Mouse (Mus musculus) thymus, postnatal 0 days (tissue): Measurements from ENCODE around the gene Hinfp. TPM values are rescaled to one million over a fixed set of nuclear protein-coding genes. Genes with fewer than 3 reads are reported as not detected.
"Not testable (repeated sequence)": the region's sequence is repeated elsewhere in the genome, so short reads cannot be mapped to it uniquely, and the experiment has no call there.

Experiments used
- DNase-seq: peaks from one replicate; pipeline ENCODE4 v3.0.0-alpha.2; 2015; ENCODE audit warnings: low spot score
- polyA plus RNA-seq: library from polyadenylated mRNA; unstranded; fragments of >200 nt; fragmentation: Nextera tagmentation; extraction: Ambion mirVana; gene quantifications from 2 replicates; pipeline ENCODE4 v1.2.1, GENCODE M21; 2015

Hinfp gene
- polyA plus RNA-seq, 1 experiment from 2014 or later = 22.4 TPM

DNA sequence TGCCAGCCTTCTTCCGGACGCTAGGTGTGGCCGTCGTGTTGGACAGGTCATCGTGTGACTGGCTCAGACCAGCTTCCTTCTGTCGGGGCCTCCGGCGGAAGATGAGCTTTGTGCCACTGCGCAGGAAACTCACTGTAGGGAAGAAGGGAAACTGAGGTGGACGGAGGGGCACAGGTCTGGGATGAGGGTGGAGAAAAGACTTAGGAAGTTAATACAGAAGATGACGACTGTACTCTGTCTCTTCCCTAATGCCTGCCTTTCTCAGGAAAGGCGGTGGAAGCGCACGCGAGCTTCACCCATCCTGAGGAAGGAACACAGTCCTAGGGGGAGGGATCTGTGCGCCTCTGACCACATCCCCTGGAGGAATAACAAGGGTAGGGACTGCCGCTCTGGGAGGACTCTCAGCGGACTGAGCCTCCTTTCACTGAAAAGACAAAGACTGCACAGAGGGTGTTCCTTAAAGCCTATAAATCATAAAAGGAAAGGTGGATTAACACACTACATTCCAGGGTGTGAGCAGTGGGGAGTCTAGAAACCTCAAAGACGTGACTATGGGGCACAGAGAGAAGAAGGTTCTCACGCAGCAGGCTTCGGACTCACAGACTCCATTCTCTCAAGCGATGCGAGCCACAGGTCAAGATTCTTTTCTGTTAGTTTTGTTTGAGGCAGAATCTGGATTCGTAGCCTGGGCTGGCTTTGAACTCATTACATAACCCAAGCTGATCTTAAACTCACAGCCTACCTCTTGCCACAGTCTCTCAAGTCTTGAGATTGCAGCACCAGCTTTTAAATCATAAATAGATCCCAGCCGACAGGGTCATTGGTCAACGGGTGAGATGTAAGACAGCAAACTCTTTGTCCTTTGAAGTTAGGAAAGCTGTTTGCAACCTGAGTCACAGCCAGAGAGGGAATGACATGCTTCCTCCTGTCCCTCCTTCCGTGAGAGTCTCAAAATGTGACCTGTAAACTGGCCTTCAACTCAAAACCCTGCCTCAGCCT is 6.0 kb upstream of the Hinfp start:
- no peak for DNase-seq

DNA sequence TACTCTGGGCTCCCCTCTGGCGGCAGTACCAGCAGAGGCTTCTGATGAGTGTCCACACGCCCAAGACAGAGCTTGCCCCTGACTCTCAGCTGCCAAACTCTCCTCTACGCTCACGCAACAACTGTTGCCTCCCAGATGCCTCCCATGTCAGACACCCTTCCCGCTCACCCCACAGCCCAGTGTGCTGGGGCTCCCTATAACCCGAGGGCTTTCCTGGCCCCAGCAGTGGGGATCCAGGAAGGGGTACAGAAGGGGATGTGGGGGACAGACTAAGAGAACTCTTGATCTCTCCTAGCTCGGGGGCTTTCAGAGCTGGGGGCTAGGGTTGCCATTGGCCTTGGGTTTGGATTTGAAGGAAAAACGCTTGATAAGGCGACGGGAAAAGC is 5.3 kb upstream of the Hinfp start:
- no peak for DNase-seq

DNA sequence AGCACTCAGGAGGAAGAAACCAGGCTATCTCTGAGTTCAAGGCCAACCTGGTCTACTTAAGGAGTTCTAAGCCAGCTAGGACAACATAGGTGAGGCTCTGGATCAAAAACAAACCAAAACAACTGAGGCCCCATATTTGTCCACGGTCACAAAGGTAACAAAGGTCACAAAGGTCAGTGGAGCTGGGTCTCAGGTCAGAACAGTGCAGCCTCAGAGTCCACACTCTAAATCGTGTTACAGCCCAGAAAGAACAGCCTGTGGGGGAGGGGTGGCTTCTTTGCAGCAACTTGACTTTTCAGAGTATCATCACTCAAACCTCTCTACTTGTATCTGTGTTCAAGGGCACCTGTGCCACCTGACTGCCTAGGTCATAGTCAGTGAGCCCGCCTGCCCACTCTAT is 4.3 kb upstream of the Hinfp start:
- no peak for DNase-seq

DNA sequence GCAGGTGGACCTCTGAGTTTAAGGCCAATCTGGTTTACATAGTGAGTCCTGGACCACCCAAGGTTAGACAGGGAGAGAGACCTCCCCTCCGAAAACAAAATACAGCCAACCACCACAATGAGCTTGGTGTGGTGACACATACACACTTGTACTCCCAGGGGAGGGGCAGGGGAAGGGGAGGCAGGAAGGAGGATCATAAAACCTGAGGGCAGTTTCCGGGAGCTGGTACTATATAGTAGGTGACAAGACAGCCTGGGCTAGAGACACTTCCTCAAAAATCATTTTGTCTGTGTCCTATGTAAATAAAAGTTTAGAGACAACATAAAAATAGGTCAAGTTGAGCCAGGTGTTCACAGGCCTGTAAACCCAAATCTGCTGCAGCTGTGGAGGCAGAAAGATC is 1.8 kb upstream of the Hinfp start:
- peak; percentile 75 for DNase-seq

DNA sequence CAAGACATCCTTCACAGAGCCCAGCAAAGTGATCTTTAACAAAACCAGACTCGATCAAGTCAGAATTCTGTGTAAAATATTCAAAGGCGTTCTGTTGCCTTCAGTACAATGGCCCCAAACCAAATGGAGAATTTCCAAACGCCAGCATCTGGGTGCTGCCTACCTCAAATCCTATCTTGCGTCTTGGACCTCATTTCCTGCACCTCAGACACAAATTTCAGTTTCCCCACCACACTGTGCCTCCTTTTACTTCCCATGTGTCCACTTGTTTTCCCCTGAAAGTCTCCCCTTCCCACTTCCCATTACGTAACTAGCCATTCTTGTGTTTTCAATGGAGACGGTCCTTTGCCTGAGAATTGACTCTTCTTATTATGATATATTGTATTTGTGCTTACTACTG is 1.1 kb upstream of the Hinfp start:
- no peak for DNase-seq

DNA sequence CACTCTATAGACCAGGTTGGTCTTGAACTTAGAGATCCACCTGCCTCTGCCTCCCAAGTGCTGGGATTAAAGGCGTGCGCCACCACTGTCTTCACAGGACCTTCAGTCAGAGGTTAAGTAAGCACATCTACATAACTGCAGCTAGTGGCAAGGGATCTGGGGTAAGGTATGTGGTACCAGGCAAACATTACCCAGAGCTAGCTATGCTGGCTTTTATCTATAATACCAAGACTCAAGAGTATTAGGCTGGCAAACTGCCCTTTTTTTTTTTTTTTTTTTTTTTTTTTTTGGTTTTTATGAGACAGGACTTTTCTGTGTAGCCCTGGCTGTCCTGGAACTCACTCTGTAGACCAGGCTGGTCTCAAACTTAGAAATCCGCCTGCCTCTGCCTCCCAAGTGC is 5.5 kb downstream of the Hinfp start:
- DNase-seq = not testable (repeated sequence)

DNA sequence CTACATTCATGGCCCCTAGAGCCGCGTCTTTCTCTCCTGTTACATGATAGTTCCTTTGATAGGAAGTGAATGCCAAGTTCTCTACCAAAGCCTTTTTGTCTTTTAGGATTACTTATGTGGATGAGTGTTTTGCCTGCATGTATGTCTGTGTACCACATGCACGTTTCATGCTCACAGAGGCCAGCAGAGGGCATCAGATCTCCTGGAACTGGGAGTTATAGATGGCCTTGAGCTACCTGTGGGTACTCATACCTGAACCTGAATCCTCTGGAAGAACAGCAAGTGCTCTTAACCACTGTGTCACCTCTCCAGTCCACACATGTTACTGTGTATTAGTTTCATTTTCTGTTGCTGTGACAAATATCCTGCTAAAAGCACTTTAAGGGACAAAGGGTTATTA is 13.0 kb downstream of the Hinfp start:
- peak; percentile 72 for DNase-seq

DNA sequence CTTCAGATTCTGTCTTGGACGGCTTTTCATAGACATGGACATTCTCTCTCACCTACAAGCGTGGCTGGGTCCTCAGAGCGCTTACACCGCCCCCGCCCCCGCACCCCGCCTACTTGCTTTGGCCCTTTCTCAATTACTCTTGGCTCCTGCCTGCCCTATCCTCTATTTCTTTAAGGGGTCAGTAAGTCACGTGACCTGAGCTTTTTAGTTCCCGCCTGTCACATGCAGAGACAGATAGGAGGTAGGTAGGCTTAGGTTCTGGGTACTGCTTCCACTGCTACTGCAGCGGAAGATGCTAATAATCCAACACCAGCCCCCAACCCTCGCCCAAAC is 16.5 kb downstream of the Hinfp start:
- DNase-seq = no peak

DNA sequence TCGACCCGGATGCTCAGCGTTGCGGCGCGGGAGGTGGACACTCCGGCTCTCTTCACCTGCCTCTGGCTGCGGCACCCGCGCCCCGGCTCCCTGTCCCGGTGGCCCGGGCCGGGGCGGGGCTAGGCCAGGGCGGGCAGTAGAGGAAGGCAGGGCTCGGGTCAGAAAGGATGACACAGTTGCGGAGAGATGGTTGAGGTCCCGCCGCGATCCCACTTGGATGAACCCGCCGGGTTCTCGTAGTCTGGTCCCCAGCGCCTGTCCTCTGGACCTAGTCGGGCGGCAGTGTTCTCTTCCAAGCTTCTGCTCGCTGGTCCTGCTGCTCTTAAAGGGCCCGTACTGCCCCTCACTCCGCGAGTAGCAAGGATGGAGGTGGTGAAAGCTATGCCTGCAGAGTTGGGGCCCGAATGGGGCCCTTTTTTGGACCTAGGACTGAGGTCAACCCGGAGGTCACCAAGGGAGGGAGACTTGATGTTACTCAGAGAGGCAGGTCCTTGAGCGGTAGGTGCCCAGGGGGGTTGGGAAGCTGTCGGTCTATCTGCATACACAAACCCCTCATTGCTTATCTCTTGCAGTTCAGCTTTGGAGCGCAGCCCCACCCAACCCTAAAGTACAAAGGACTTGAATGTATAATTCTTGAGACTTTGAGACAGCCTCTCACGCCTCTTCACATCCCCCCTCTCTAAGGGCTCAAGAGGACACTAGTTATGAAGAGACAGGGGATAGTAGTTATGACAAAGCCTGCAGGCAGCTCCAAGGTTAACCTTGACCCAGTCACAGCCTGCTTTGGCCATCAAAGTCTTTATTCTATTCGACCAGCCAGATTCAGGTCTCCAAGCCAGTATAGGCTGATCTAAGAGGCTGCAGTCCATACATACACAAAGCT is 17.2 kb downstream of the Hinfp start, which contains the start of gene Abcg4:
Abcg4 (minus strand) TSS at position 540 of the 883 bp plus-strand sequence.
- no peak for DNase-seq

DNA sequence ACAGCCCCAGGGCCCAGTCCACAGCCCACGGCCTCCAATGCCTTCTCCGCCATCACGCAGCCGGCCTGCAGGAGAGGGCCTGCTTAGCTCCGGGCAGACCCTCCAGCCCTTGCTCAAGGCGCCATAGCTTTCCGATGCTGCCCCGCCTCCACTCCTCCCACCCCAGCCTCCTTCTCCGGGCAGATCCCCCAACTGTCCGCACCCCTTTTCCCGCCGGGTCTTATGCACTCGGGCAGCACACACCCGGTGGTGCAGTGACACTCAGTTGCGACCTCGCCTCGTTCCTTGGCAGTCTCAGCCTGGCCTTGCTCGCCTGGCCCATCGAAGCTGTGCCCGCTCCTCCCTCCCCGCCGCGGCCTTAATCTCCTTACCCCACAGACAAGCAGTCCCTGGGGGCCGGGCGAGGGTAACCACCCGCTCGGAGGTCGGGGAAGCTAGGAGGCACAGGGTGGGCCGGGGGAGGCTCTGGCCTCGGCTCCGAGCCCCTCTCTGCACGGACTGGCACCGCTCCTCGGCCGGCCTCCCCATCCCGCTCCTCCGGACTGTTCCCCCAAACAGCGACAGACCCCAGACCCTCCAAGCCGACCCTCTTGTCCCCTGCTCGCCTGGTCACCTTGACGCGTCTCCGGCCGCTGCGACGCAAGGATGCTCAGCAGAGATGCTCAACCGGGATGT is 17.9 kb downstream of the Hinfp start:
- no peak for DNase-seq

DNA sequence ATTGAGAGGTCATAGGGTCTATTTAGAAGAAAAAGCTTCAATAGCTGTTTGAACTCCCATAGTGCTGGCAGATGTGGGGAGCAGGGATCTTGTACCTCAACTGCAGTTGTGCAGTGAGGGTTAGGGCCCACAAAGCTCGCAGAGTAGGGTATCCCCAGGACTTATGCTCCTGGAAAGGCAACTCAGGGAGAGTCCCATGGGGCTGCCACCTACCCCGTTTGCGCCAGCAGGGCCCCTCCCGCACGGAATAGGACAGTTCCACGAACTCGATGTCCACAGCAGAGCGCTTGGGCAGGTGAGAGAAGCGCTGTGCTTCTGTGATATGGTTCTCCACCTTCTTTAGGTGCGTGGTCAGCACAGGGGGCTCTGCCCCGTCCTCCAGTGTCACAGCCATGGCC is 18.5 kb downstream of the Hinfp start:
- DNase-seq = no peak

DNA sequence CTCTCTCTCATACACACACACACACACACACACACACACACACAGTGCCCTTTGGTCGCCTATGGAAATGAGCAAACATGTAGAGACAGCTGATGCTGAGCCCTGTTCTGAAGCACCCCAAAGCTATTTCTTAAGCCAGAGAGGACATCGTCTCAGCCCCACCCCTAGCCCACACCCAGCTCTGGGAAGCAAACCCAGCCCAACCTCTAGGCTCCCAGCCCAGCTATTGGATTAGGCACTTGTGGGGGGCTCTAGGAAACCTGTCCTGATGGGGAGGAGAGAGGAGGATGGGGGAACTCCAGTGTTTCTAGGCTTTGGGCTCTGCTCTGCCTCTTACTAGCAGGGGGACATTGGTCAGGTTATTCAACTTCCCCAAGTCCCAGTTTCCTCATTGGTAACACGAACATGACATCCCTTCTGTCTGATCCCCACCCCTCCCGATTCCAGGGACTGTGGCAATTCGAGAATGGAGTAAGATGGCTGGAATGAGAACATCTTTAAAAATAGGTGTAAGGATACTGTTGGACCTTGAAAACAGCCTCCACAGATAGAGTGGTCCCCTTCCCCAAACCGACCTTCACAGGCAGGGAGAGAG is 19.1 kb downstream of the Hinfp start:
- DNase-seq = no peak

DNA sequence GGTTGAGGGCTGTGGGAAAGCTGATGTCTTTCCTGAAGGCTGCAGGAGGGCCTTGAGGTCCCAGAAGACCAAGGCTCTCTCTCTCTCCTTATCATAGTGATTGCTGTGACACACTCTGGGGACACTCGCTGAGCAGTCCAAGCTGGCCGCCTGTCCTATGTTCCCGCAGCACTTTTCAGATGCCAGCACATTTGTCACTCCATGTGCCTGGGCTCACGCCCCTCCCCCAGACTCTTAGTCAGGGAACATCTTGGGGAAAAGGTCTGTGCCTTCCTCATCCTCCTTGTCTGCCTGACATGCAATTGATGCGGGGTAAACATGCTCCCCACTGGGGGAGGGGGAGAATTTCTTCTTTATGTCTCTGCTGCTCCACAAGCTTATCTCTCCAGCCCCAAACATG is 22.3 kb downstream of the Hinfp start:
- no peak for DNase-seq

DNA sequence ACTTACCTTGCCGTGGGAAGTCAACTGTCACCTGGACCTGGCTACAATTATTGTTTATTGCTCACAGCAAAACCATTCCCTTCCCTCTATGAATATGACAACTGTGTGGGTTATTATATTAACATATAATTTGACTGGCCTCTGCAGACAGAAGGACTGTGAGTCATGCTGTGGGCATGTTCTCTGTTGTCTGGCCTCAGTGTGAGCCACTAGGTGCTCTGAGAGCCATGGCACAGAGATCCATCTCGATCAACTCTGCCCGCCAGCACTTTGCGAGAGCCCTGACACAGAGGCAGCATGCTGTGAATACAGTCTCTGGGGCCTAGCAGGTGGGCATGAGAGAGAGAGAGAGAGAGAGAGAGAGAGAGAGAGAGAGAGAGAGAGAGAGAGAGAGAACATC is 35.5 kb downstream of the Hinfp start:
- no peak for DNase-seq

DNA sequence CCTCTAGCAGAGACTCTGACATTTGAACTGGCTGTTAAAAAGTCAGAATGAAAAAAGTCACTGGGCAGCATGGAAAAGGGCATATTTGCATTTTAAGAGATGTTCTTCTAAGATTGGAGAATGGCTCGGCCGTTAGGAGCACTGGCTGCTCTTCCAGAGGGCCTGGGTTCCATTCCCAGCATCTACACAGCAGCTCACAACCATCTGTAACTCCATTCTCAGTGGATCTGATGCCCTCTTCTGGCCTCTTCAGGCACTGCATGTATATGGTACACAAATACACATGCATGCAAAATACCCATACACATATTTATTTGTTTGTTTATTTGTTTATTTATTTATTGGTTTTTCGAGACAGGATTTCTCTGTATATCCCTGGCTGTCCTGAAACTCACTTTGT is 36.4 kb downstream of the Hinfp start:
- peak; percentile 46 for DNase-seq

DNA sequence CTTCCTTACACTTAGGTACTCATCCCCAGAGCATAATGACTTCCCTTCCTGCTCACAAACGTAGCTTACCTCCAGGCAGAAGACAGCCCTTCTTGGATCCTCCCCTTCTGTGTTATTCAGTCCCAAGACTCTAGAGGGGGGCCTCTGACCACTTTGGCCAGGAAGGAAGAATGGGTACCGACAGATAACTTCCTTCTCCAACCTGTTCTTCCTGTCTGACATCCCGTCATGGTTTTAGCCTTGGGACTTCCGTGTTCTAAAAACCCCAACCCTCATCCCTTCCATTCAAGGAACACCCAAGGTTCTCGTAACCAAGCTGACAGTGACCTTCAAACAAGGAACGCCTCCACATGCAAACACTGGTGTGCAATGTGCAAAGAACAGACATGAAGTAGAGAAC is 37.0 kb downstream of the Hinfp start, which contains the start of gene Nlrx1:
Nlrx1 (minus strand) TSS at position 168 of the 400 bp plus-strand sequence.
- no peak for DNase-seq

DNA sequence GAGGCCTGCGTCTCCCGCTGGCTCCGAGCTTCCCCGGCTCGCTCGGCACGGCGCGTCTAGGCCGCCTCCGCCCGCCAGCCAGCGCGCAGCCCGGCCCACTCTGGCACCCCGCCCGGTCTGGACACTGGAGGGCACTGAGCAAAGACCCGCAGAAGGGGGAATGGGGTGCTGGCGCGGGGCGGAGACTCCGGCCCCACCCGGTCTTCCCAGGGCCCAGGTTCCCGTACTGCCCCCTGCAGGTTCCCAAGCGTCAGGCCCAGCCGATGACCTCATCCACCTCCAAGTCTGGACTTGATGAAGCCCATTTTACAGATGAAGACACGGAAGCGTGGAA is 37.5 kb downstream of the Hinfp start:
- DNase-seq = peak; percentile 83

DNA sequence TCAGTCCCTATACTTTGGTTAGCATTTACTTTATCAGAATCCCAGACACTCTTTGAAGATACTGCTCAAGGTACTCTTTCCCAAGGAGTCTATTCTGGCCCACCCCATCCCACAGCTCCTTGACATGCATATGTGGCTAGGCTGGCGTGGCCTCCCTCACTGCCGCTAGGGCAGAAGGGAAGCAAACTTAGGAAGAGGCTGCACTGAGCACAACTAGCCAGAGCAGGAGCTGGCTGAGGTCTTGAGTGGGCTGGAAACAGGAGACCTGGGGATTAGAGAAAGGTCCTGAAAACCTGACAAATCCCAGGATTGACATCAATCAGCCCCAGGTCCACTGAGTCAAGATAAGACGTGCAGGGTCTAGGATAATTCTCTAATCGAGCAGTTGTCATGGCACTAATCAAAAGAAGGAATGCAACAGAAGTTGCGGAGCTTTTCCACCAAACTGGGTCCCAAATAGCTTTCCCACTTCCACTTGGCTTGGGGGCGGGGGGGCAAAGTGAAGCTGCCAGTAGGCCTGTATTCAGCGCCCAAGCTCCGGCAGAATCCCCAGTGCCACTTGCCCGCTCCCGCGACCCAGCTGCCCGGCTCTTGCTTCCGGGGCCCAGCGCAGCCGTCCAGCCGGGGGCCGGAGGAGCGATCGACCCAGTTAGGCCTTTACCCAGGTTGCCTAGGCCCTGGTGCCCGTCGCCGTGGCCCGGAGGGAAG is 38.0 kb downstream of the Hinfp start:
- no peak for DNase-seq

DNA sequence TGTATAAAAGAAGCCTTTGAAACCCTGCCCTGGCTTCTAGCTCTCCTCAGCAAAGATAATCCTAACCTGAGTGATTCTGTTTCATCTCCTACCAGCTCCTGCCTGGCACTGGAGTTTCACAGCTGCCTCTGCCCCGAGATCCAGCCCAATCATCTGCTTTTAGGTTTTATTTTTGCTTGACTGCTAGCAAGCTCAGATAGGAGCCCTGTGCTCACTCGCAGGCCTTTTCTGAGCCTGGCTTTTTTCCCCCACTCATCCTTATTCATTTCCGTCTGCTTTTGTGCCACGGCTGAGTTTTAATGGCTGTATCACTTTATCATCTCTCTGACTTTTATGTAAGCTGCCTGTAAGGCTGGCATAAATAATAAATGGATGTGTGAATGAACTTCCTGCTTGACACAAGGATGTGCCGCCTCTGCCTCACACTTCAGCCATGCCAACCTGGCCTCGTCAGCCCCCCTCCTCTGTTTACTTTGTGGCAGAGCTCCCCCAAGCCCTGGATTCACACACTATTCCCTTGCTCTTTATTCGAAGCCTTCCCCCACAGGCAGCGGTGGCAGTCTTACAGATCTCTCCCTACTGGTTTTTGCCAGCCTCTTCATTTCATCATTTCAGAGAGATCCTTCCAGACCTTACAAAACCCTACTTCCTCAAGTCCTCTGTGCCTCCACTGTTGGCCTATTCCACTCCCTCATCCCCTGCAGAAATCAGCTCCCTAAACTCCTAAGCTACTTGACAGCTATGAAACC is 38.8 kb downstream of the Hinfp start:
- DNase-seq = no peak

DNA sequence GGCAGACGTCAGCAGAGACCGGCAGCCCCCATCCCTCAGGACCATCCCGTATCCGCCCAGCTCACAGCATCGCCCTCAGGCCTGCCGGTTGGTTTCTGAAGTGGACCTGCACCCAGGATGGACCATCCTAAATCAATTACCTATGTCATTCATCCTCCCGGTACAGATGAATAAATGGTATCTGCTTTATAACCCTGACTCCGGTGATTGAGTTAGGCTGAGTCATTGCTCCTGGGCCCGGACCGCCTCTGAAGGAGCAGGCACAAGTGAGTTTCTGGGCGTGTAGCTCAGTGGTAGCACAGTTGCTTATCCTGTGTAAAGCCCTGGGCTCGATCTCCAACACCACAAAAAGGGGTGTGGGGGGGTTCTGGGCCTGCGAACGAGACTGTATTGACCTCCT is 44.1 kb downstream of the Hinfp start:
- no peak for DNase-seq
